Mouse (Mus musculus): ENCODE data around the gene Cse1l. TPM values are rescaled to one million over a fixed set of nuclear protein-coding genes. Genes with fewer than 3 reads are reported as not detected.

Gene Cse1l
- polyA plus RNA-seq, 1 experiment from 2014 or later, result 86.5 TPM

- H3K4me2 ChIP-seq (ENCODE audit: low read depth, low read length), result no peak overlapping the region
- 84% methylated on average over 8 of the region's 8 CpGs for WGBS
- no peaks in the 10 kb centered on the region for H3K27me3 ChIP-seq (ENCODE audit: control insufficient read depth, insufficient read depth, low read length)
- peaks cover 18% of the 10 kb centered on the region for H3K4me1 ChIP-seq (ENCODE audit: control insufficient read depth, insufficient read depth, low read length)
- H3K9me3 ChIP-seq (replicated peaks; ENCODE audit: control insufficient read depth, low read length), result no peaks in the 10 kb centered on the region
- H3K27ac ChIP-seq (ENCODE audit: low read length), result no peak overlapping the region
- no peak overlapping the region for H3K9ac ChIP-seq (ENCODE audit: low read length)
- 0 out of 2 replicates have a peak, but pooled peaks cover 3% of the 10 kb centered on the region for H3K36me3 ChIP-seq (ENCODE audit: control insufficient read depth, insufficient read depth)
- no peak overlapping the region for H3K4me3 ChIP-seq (ENCODE audit: low read length)
- no peak for ATAC-seq (replicated peaks; ENCODE audit: extremely low read depth, insufficient read depth, low FRiP score)
These were observed 4.7 kb downstream of the Cse1l start for GRCm38 (mm10) chr2:166910536-166910935.

- WGBS, result 82% methylated on average over 2 of the region's 2 CpGs
- no peaks in the 10 kb centered on the region for H3K4me1 ChIP-seq (ENCODE audit: control insufficient read depth, insufficient read depth, low read length)
- H3K9me3 ChIP-seq (replicated peaks; ENCODE audit: control insufficient read depth, low read length), result no peaks in the 10 kb centered on the region
- H3K36me3 ChIP-seq (ENCODE audit: control insufficient read depth, insufficient read depth), result peaks cover 39% of the 10 kb centered on the region
- H3K27me3 ChIP-seq (ENCODE audit: control insufficient read depth, insufficient read depth, low read length), result no peaks in the 10 kb centered on the region
- H3K9ac ChIP-seq (ENCODE audit: low read length), result no peak overlapping the region
- H3K4me3 ChIP-seq (ENCODE audit: low read length), result no peak overlapping the region
- no peak for ATAC-seq (replicated peaks; ENCODE audit: extremely low read depth, insufficient read depth, low FRiP score)
- H3K4me2 ChIP-seq (ENCODE audit: low read depth, low read length), result no peak overlapping the region
- H3K27ac ChIP-seq (ENCODE audit: low read length), result no peak overlapping the region
These were observed 18.1 kb downstream of the Cse1l start for GRCm38 (mm10) chr2:166923971-166924370.

- Histone ChIP-seq H3K9me3 (replicated peaks; ENCODE audit: control insufficient read depth, low read length) (no peaks in the 10 kb centered on the region), H3K4me3 (ENCODE audit: low read length) (no peak overlapping the region), H3K4me1 (ENCODE audit: control insufficient read depth, insufficient read depth, low read length) (no peaks in the 10 kb centered on the region), H3K9ac (ENCODE audit: low read length) (no peak overlapping the region), H3K4me2 (ENCODE audit: low read depth, low read length) (no peak overlapping the region), H3K27ac (ENCODE audit: low read length) (no peak overlapping the region), H3K36me3 (ENCODE audit: control insufficient read depth, insufficient read depth) (peaks cover 53% of the 10 kb centered on the region), H3K27me3 (ENCODE audit: control insufficient read depth, insufficient read depth, low read length) (no peaks in the 10 kb centered on the region)
- 89% methylated on average over 6 of the region's 6 CpGs for WGBS
- no peak for ATAC-seq (replicated peaks; ENCODE audit: extremely low read depth, insufficient read depth, low FRiP score)
These were observed 28.1 kb downstream of the Cse1l start for GRCm38 (mm10) chr2:166933943-166934342.

DNA sequence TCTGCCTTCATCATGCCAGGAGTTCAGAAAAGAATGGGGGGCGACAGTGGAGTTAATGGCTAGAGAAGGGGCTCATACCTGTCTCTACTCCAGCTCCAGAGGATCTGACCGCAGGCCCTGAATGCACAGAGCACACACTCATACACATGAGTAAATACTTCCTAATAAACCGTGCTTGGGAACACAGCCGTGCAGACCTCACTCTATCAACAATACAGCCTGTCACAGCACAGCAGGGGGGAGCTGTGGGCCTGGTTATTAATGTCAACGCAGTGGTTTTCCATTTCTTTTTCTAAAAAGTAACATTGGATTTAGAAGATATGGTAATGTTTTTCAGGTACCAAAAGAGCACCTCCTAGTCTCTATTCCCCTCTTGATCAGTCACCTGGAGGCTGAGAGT lies 28.6 kb downstream of the Cse1l start:
- H3K9ac ChIP-seq (ENCODE audit: low read length), result no peak overlapping the region
- no peak overlapping the region for H3K27ac ChIP-seq (ENCODE audit: low read length)
- H3K27me3 ChIP-seq (ENCODE audit: control insufficient read depth, insufficient read depth, low read length), result no peaks in the 10 kb centered on the region
- no peak overlapping the region for H3K4me3 ChIP-seq (ENCODE audit: low read length)
- 82% methylated on average over 5 of the region's 5 CpGs for WGBS
- H3K36me3 ChIP-seq (ENCODE audit: control insufficient read depth, insufficient read depth), result peaks cover 49% of the 10 kb centered on the region
- ATAC-seq (replicated peaks; ENCODE audit: extremely low read depth, insufficient read depth, low FRiP score), result no peak
- no peak overlapping the region for H3K4me2 ChIP-seq (ENCODE audit: low read depth, low read length)
- H3K4me1 ChIP-seq (ENCODE audit: control insufficient read depth, insufficient read depth, low read length), result no peaks in the 10 kb centered on the region
- H3K9me3 ChIP-seq (replicated peaks; ENCODE audit: control insufficient read depth, low read length), result no peaks in the 10 kb centered on the region

- Histone ChIP-seq H3K9me3 (replicated peaks; ENCODE audit: control insufficient read depth, low read length) (no peaks in the 10 kb centered on the region), H3K4me3 (ENCODE audit: low read length) (no peak overlapping the region), H3K27ac (ENCODE audit: low read length) (no peak overlapping the region), H3K27me3 (ENCODE audit: control insufficient read depth, insufficient read depth, low read length) (no peaks in the 10 kb centered on the region), H3K4me1 (ENCODE audit: control insufficient read depth, insufficient read depth, low read length) (no peaks in the 10 kb centered on the region), H3K4me2 (ENCODE audit: low read depth, low read length) (no peak overlapping the region), H3K36me3 (ENCODE audit: control insufficient read depth, insufficient read depth) (peaks cover 45% of the 10 kb centered on the region), H3K9ac (ENCODE audit: low read length) (no peak overlapping the region)
- ATAC-seq (replicated peaks; ENCODE audit: extremely low read depth, insufficient read depth, low FRiP score), result no peak
- 86% methylated on average over 7 of the region's 7 CpGs for WGBS
These were observed 29.7 kb downstream of the Cse1l start for GRCm38 (mm10) chr2:166935582-166935981.

GRCm38 (mm10) chr2:166936166-166936565 lies 30.3 kb downstream of the Cse1l start:
- WGBS, result 75% methylated on average over 2 of the region's 2 CpGs
- Histone ChIP-seq H3K9ac (ENCODE audit: low read length) (no peak overlapping the region), H3K4me3 (ENCODE audit: low read length) (no peak overlapping the region), H3K27me3 (ENCODE audit: control insufficient read depth, insufficient read depth, low read length) (no peaks in the 10 kb centered on the region), H3K9me3 (replicated peaks; ENCODE audit: control insufficient read depth, low read length) (no peaks in the 10 kb centered on the region), H3K4me1 (ENCODE audit: control insufficient read depth, insufficient read depth, low read length) (no peaks in the 10 kb centered on the region), H3K4me2 (ENCODE audit: low read depth, low read length) (no peak overlapping the region), H3K27ac (ENCODE audit: low read length) (no peak overlapping the region), H3K36me3 (ENCODE audit: control insufficient read depth, insufficient read depth) (peaks cover 39% of the 10 kb centered on the region)
- no peak for ATAC-seq (replicated peaks; ENCODE audit: extremely low read depth, insufficient read depth, low FRiP score)

DNA sequence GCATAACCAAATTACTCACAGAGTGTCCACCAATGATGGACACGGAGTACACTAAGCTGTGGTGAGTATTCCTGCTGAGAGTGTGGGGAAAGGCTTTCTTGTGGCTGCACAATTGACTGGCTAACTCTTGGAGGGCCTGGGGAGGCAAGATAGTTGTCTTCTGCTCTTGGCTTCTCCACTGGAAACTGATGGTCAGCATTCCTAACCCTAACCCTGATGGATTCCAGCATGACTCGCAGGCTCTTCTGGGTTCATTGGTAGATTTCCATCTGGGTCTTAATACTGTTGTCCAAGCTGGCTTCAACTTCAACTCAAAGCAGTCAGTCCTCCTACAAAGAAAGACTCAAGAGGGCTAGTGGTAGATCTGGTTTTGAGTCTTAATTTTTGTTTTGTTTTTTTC lies 37.3 kb downstream of the Cse1l start:
- 85% methylated on average over 2 of the region's 2 CpGs for WGBS
- ATAC-seq (replicated peaks; ENCODE audit: extremely low read depth, insufficient read depth, low FRiP score), result no peak

GRCm38 (mm10) chr2:166944346-166944745 lies 38.5 kb downstream of the Cse1l start:
- peaks cover 43% of the 10 kb centered on the region for H3K36me3 ChIP-seq (ENCODE audit: control insufficient read depth, insufficient read depth)
- WGBS, result 71% methylated on average over 1 of the region's 1 CpGs
- H3K4me2 ChIP-seq (ENCODE audit: low read depth, low read length), result no peak overlapping the region
- H3K4me1 ChIP-seq (ENCODE audit: control insufficient read depth, insufficient read depth, low read length), result no peaks in the 10 kb centered on the region
- H3K9me3 ChIP-seq (replicated peaks; ENCODE audit: control insufficient read depth, low read length), result no peaks in the 10 kb centered on the region
- no peak overlapping the region for H3K4me3 ChIP-seq (ENCODE audit: low read length)
- no peak for ATAC-seq (replicated peaks; ENCODE audit: extremely low read depth, insufficient read depth, low FRiP score)
- H3K27ac ChIP-seq (ENCODE audit: low read length), result no peak overlapping the region
- no peaks in the 10 kb centered on the region for H3K27me3 ChIP-seq (ENCODE audit: control insufficient read depth, insufficient read depth, low read length)
- no peak overlapping the region for H3K9ac ChIP-seq (ENCODE audit: low read length)

More for the DNA sequence above, 37.3 kb downstream of the Cse1l start:
- Histone ChIP-seq H3K4me1 (ENCODE audit: control insufficient read depth, insufficient read depth, low read length) (no peaks in the 10 kb centered on the region), H3K4me2 (ENCODE audit: low read depth, low read length) (no peak overlapping the region), H3K27me3 (ENCODE audit: control insufficient read depth, insufficient read depth, low read length) (no peaks in the 10 kb centered on the region), H3K27ac (ENCODE audit: low read length) (no peak overlapping the region), H3K9ac (ENCODE audit: low read length) (no peak overlapping the region), H3K9me3 (replicated peaks; ENCODE audit: control insufficient read depth, low read length) (no peaks in the 10 kb centered on the region), H3K4me3 (ENCODE audit: low read length) (no peak overlapping the region), H3K36me3 (ENCODE audit: control insufficient read depth, insufficient read depth) (peaks cover 33% of the 10 kb centered on the region)

DNA sequence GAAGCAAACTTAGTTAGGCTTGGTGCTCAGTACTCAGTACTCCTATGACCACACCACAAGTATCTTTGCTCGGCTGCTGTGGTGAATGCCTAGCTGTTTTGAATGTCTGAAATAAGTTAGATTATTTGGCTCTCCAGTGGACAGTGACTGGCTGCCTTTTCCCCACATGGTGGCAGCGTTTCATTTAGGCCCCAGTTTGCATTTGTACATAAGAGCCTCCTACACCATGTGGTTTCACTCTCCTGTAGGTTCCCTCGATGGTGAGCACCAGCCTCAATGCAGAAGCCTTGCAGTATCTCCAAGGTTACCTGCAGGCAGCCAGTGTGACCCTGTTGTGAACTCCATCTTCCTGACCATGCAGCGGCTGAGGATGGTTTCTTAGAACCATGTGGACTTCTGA lies 39.6 kb downstream of the Cse1l start:
- no peaks in the 10 kb centered on the region for H3K4me1 ChIP-seq (ENCODE audit: control insufficient read depth, insufficient read depth, low read length)
- H3K4me3 ChIP-seq (ENCODE audit: low read length), result no peak overlapping the region
- ATAC-seq (replicated peaks; ENCODE audit: extremely low read depth, insufficient read depth, low FRiP score), result 0 out of 2 replicates have a peak, but pooled peaks have one; percentile 10

DNA sequence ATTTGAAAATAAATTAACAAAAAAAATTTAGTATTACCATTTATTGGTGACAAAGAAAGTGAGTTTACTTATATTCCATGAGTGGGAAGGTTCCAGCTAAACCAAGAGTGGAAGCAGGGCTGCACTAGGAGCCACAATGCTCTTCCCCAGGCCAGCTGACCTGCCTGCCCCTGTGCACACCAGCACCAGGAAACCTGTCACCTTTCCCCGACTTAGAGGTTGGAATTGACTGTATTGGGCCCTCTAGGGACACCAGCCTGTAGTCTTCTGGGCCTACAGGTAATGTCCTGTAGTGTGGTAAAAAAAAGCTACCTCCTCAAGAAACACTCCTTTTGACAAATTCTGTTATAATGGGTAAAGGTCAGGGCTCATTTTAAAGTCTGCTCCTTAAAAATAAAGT lies 42.4 kb downstream of the Cse1l start:
- no peaks in the 10 kb centered on the region for H3K9me3 ChIP-seq (replicated peaks; ENCODE audit: control insufficient read depth, low read length)
- no peak overlapping the region for H3K4me3 ChIP-seq (ENCODE audit: low read length)
- WGBS, result 58% methylated on average over 1 of the region's 1 CpGs
- H3K4me1 ChIP-seq (ENCODE audit: control insufficient read depth, insufficient read depth, low read length), result peaks cover 5% of the 10 kb centered on the region
- no peak overlapping the region for H3K9ac ChIP-seq (ENCODE audit: low read length)
- ATAC-seq (replicated peaks; ENCODE audit: extremely low read depth, insufficient read depth, low FRiP score), result no peak
- H3K27me3 ChIP-seq (ENCODE audit: control insufficient read depth, insufficient read depth, low read length), result no peaks in the 10 kb centered on the region
- no peak overlapping the region for H3K27ac ChIP-seq (ENCODE audit: low read length)
- H3K4me2 ChIP-seq (ENCODE audit: low read depth, low read length), result no peak overlapping the region
- peaks cover 65% of the 10 kb centered on the region for H3K36me3 ChIP-seq (ENCODE audit: control insufficient read depth, insufficient read depth)

More for the DNA sequence above, 39.6 kb downstream of the Cse1l start:
- Histone ChIP-seq H3K4me2 (ENCODE audit: low read depth, low read length) (no peak overlapping the region), H3K27ac (ENCODE audit: low read length) (no peak overlapping the region), H3K27me3 (ENCODE audit: control insufficient read depth, insufficient read depth, low read length) (no peaks in the 10 kb centered on the region), H3K9ac (ENCODE audit: low read length) (no peak overlapping the region), H3K9me3 (replicated peaks; ENCODE audit: control insufficient read depth, low read length) (no peaks in the 10 kb centered on the region), H3K36me3 (ENCODE audit: control insufficient read depth, insufficient read depth) (peaks cover 50% of the 10 kb centered on the region)
- WGBS, result 50% methylated on average over 4 of the region's 4 CpGs

All from heart, embryonic 16.5 days (tissue).